Mouse (Mus musculus) G1E (cell line): ENCODE results near the gene Daxx.

Source experiments
- GATA1 ChIP-seq: IDR thresholded peaks from 2 replicates; pipeline ENCODE4 v1.6.1; 2012; ENCODE audit warnings: borderline replicate concordance, low read length, inconsistent platforms, mixed read lengths
- TAL1 ChIP-seq: conservative IDR thresholded peaks from 2 replicates; pipeline ENCODE4 v1.6.1; 2012; ENCODE audit warnings: low read depth, low read length, inconsistent platforms, mixed read lengths

DNA sequence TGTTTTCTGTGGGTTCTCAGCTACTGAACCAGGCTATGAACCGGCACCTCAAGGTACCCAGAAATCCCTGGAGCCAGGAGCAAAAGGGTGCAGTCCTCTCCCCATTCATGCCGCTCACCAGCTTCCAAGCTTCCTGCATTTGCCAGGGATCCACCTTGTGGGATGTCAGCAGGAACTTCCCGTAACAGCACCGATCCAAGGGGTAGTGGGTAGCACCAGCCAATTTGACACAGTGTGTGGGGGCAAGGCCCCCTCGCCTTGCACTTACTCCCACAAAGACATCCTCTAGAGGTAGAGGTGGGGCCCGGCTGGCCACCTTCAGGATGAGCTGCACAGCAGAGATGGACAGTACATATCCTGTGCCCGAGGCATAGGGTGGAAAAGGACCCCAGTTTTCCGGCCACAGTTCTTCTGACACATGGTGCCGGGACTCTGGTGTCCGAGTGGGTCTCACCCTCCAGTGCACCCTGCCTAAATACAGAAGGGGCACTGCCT is 41.0 kb downstream of the Daxx start:
- TF ChIP-seq TAL1 = no peak
- no peak for TF ChIP-seq GATA1
